Mouse (Mus musculus) midbrain, embryonic 14.5 days (tissue): ENCODE results near the gene Crls1. TPM values are rescaled to one million over a fixed set of nuclear protein-coding genes. Genes with fewer than 3 reads are reported as not detected.

Experiments used
- ATAC-seq: fragments of 200-750 bp; cut with Nextera tagmentation; 2 replicates; pipeline ENCODE4 v1.8.0; 2017; ENCODE audit warnings: moderate number of reproducible peaks, moderate library complexity; ENCODE audit not compliant: low FRiP score, low TSS enrichment
- DNase-seq: peaks from one replicate; pipeline ENCODE4 v3.0.0-alpha.2; 2015
- H3K27ac ChIP-seq: fragments of 300-500 bp; sonication (generic); replicated peaks from 2 replicates; pipeline ENCODE4 v1.5.1; 2014; ENCODE audit warnings: mild to moderate bottlenecking, low read depth, low read length, moderate library complexity
- H3K27me3 ChIP-seq: fragments of 300-500 bp; sonication (generic); 2 replicates; pipeline ENCODE4 v1.6.1; 2014; ENCODE audit warnings: low read length, control low read depth, mixed read lengths; ENCODE audit not compliant: control insufficient read depth, insufficient read depth
- H3K36me3 ChIP-seq: fragments of 300-500 bp; sonication (generic); 2 replicates; pipeline ENCODE4 v1.6.1; 2014; ENCODE audit warnings: low read length, control low read depth; ENCODE audit not compliant: control insufficient read depth, insufficient read depth
- H3K4me1 ChIP-seq: fragments of 300-500 bp; sonication (generic); 2 replicates; pipeline ENCODE4 v1.6.1; 2014; ENCODE audit warnings: mild to moderate bottlenecking, antibody characterized with exemption, low read length, control low read depth; ENCODE audit not compliant: control insufficient read depth, insufficient read depth
- H3K4me2 ChIP-seq: fragments of 300-500 bp; sonication (generic); 2 replicates; pipeline ENCODE4 v1.6.1; 2014; ENCODE audit warnings: mild to moderate bottlenecking, low read length, moderate library complexity
- H3K4me3 ChIP-seq: fragments of 300-500 bp; sonication (generic); replicated peaks from 2 replicates; pipeline ENCODE4 v1.5.1; 2014; ENCODE audit warnings: low read depth, low read length
- H3K9ac ChIP-seq: fragments of 300-500 bp; sonication (generic); replicated peaks from 2 replicates; pipeline ENCODE4 v1.6.1; 2014; ENCODE audit warnings: mild to moderate bottlenecking, low read length, moderate library complexity
- H3K9me3 ChIP-seq: fragments of 300-500 bp; sonication (generic); 2 replicates; pipeline ENCODE4 v1.6.1; 2016; ENCODE audit warnings: low read length, control low read depth, mixed read lengths; ENCODE audit not compliant: control insufficient read depth
- WGBS: fragments of 180-500 bp; shearing (Covaris S2); extraction: QIAGEN DNeasy Blood & Tissue Kit; methylation state at CpG from one replicate; pipeline ENCODE4 v1.1.7; 2014; 5-methylcytosine and 5-hydroxymethylcytosine counted together
- polyA plus RNA-seq: library from polyadenylated mRNA; unstranded; fragments of >200 nt; fragmentation: Nextera tagmentation; extraction: Ambion mirVana; gene quantifications from 2 replicates; pipeline ENCODE4 v1.2.1, GENCODE M21; 2014

The Crls1 gene
- polyA plus RNA-seq, 1 experiment from 2014 or later, result 11.1 TPM

DNA sequence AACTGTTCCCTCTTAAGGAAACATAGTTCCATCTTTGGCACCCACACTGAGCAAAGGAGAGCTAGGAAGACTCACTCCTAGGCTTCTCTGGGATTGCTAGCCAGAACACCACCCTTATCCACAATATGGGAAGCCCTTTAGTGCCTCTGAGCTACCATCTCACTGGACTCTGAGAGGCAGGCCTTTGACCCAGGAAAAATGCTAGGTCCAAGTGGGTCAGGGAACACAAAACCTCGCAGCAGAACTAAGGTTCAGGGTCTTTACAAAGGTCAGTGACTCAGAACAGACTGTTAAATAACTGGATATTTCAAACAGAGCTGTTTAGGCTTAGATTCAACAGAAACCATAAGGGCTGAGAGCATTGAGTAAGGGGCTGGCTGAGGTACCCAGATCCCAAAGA is 30.5 kb downstream of the Crls1 start:
- WGBS, result 56% methylated on average over 1 of the region's 1 CpGs

DNA sequence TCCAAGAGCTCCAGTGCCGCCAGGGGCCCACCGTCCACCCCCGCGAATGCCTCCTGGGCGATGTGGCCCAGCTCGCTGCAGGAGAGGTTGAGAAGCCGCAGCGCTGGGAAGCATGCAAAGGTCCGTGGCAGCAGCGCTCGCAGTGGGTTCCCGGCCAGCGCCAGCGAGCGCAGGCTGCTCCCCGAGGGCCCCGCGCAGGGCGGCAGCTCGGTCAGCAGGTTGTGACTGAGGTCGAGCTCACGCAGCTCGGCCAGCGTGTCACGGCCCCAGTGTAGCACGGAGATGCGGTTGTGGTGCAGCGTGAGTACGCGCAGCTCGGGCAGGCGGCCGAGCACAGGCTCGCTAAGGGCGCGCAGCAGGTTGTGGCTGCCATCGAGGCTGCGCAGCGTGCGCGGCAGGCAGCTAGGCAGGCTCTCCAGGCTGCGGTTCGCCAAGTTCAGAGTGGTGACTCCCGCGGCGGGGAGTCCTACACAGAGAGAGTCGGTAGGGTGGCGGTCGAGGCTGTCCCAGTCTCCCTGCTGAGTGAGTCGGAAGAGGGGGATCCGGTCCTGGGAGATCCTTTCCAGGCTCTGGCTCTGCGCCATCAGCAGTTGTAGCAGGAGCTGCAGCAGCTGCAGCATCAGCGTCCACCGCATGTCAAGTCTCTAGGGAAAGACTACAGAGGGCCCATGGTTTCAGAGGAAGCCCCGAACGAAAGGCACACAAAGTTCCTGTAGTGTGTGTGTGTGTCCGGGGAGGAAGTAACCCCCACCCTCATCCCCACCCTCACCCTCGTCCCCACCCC is 33.0 kb downstream of the Crls1 start:
- peak; percentile 78 for DNase-seq
- under 1% methylated on average over 58 of the region's 58 CpGs for WGBS
- Histone ChIP-seq H3K4me2 (peak overlapping the region; percentile 98), H3K9me3 (no peaks in the 10 kb centered on the region), H3K27ac (no peak overlapping the region), H3K4me1 (0 out of 2 replicates have a peak, but pooled peaks cover 12% of the 10 kb centered on the region), H3K9ac (peak overlapping the region; percentile 55), H3K27me3 (peaks cover 35% of the 10 kb centered on the region), H3K4me3 (peak overlapping the region; percentile 55), H3K36me3 (no peaks in the 10 kb centered on the region)
- ATAC-seq, result peak; percentile 64

More for the DNA sequence above, 30.5 kb downstream of the Crls1 start:
- no peak for ATAC-seq
- H3K36me3 ChIP-seq, result no peaks in the 10 kb centered on the region
- no peak overlapping the region for H3K27ac ChIP-seq
- H3K9ac ChIP-seq, result no peak overlapping the region
- H3K4me1 ChIP-seq, result 0 out of 2 replicates have a peak, but pooled peaks cover 12% of the 10 kb centered on the region
- peaks cover 35% of the 10 kb centered on the region for H3K27me3 ChIP-seq
- H3K9me3 ChIP-seq, result no peaks in the 10 kb centered on the region
- no peak for DNase-seq
- no peak overlapping the region for H3K4me3 ChIP-seq
- H3K4me2 ChIP-seq, result no peak overlapping the region

GRCm38 (mm10) chr2:132880844-132881645 is 34.6 kb downstream of the Crls1 start, which contains the start of gene Lrrn4:
Lrrn4 (minus strand) TSS chr2:132880891.
- H3K4me3 ChIP-seq, result peak within 1 kb of the TSS; percentile 55
- ATAC-seq (no peak), DNase-seq (no peak)
- peak within 1 kb of the TSS; percentile 98 for H3K4me2 ChIP-seq
- no peaks in the 10 kb centered on the region for H3K36me3 ChIP-seq
- 0 out of 2 replicates have a peak, but pooled peaks cover 12% of the 10 kb centered on the region for H3K4me1 ChIP-seq
- no peak within 1 kb of the TSS for H3K27ac ChIP-seq
- 3% methylated on average over 12 of the region's 12 CpGs for WGBS
- peak within 1 kb of the TSS; percentile 55; the same call in 1 of the 2 replicates for H3K9ac ChIP-seq
- peaks cover 35% of the 10 kb centered on the region for H3K27me3 ChIP-seq
- H3K9me3 ChIP-seq, result no peaks in the 10 kb centered on the region

- no peak for DNase-seq
- Histone ChIP-seq H3K4me1 (0 out of 2 replicates have a peak, but pooled peaks cover 4% of the 10 kb centered on the region), H3K27ac (no peak overlapping the region), H3K4me2 (no peak overlapping the region), H3K27me3 (peaks cover 14% of the 10 kb centered on the region; the same call in 1 of the 2 replicates), H3K36me3 (no peaks in the 10 kb centered on the region), H3K4me3 (no peak overlapping the region), H3K9ac (no peak overlapping the region), H3K9me3 (no peaks in the 10 kb centered on the region)
- ATAC-seq, result no peak
- WGBS, result 84% methylated on average over 8 of the region's 8 CpGs
Observed at GRCm38 (mm10) chr2:132884303-132884967, 38.0 kb downstream of the Crls1 start.

DNA sequence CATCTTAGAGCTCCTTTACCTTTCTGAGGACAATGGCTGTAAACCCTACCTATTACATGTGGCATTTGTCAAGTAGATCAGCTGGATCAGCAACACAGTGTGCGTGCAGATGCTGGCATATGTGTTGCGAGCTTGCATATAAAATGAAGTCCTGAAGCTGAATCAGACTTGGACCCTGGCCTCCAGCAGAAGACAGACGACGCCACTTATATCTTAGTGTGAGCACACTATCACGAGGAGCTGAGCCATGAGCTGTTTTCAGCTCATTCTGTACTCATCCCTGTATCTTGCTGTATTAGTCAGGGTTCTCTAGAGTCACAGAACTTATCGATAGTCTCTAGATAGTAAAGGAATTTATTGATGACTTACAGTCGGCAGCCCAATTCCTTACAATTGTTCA is 38.8 kb downstream of the Crls1 start:
- Histone ChIP-seq H3K27ac (no peak overlapping the region), H3K36me3 (no peaks in the 10 kb centered on the region), H3K4me1 (0 out of 2 replicates have a peak, but pooled peaks cover 4% of the 10 kb centered on the region), H3K9ac (no peak overlapping the region), H3K9me3 (no peaks in the 10 kb centered on the region), H3K4me3 (no peak overlapping the region), H3K4me2 (no peak overlapping the region), H3K27me3 (peaks cover 10% of the 10 kb centered on the region; the same call in 1 of the 2 replicates)
- WGBS, result 92% methylated on average over 7 of the region's 7 CpGs
- ATAC-seq, result no peak
- DNase-seq, result no peak

DNA sequence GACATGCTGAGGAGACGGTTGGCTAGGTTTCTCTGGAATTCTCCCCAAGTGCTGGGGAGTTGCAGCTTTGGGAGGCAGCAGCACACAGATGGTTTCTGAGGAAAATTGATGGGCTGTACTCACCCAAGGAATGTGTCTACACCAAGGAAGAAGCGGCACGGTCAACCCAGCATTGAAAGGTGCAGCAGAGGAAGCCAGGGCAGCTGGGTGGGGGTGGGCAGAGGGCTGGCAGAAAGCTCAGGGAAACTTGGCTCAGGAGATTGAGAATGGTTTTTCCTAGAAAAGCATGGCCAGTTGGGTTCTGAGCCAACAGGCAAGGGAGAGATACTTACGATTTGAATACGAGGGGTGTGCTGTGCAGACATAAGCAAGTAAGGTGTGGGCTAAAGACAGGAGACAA is 47.4 kb downstream of the Crls1 start:
- ATAC-seq (no peak), DNase-seq (no peak)
- Histone ChIP-seq H3K4me3 (no peak overlapping the region), H3K9me3 (no peaks in the 10 kb centered on the region), H3K27me3 (no peaks in the 10 kb centered on the region), H3K4me2 (no peak overlapping the region), H3K4me1 (no peaks in the 10 kb centered on the region), H3K36me3 (no peaks in the 10 kb centered on the region), H3K27ac (no peak overlapping the region), H3K9ac (no peak overlapping the region)
- WGBS, result 95% methylated on average over 5 of the region's 5 CpGs

GRCm38 (mm10) chr2:132898211-132898610 is 51.7 kb downstream of the Crls1 start:
- no peak for ATAC-seq
- H3K9ac ChIP-seq, result no peak overlapping the region
- no peak overlapping the region for H3K27ac ChIP-seq
- H3K4me3 ChIP-seq, result no peak overlapping the region
- no peak overlapping the region for H3K4me2 ChIP-seq
- WGBS, result 57% methylated on average over 1 of the region's 1 CpGs
- no peaks in the 10 kb centered on the region for H3K27me3 ChIP-seq
- no peak for DNase-seq
- H3K9me3 ChIP-seq, result no peaks in the 10 kb centered on the region
- H3K4me1 ChIP-seq, result no peaks in the 10 kb centered on the region
- H3K36me3 ChIP-seq, result no peaks in the 10 kb centered on the region

- ATAC-seq (no peak), DNase-seq (no peak)
- Histone ChIP-seq H3K4me1 (no peaks in the 10 kb centered on the region), H3K4me3 (no peak overlapping the region), H3K9ac (no peak overlapping the region), H3K9me3 (no peaks in the 10 kb centered on the region), H3K27me3 (no peaks in the 10 kb centered on the region), H3K36me3 (no peaks in the 10 kb centered on the region), H3K27ac (no peak overlapping the region), H3K4me2 (no peak overlapping the region)
- 85% methylated on average over 1 of the region's 1 CpGs for WGBS
Observed at GRCm38 (mm10) chr2:132900596-132900995, 54.1 kb downstream of the Crls1 start.
